Mouse (Mus musculus): ENCODE results near the gene Gm10974.

- no peak for TF ChIP-seq MAX (IDR thresholded peaks at IDR 0.05)
- TF ChIP-seq CTCF (IDR thresholded peaks at IDR 0.05; ENCODE audit: control insufficient read depth, insufficient read depth, insufficient read length) = no peak
- TF ChIP-seq CEBPB (IDR thresholded peaks at IDR 0.05; ENCODE audit: low read depth) = no peak
- no peak for TF ChIP-seq MYOG (IDR thresholded peaks at IDR 0.05; ENCODE audit: control insufficient read depth, extremely low read depth, insufficient read length)
Observed at GRCm38 (mm10) chr7:66330610-66331009, 35.1 kb upstream of the Gm10974 start.
